Mouse (Mus musculus) testis, adult 2 months (tissue): ENCODE results near the gene Myo1d.

Source experiments
- CTCF ChIP-seq: fragments of 200-500 bp; IDR thresholded peaks from 2 replicates; pipeline ENCODE4 v1.5.1; 2012; ENCODE audit warnings: low read depth, mild to moderate bottlenecking, inconsistent platforms, low read length, moderate library complexity; ENCODE audit not compliant: control insufficient read depth, insufficient read depth, insufficient replicate concordance
- POLR2A ChIP-seq: fragments of 200-500 bp; IDR thresholded peaks from 2 replicates; pipeline ENCODE4 v1.6.1; 2012; ENCODE audit warnings: low read depth, mild to moderate bottlenecking, inconsistent platforms, low read length, moderate library complexity; ENCODE audit not compliant: control insufficient read depth

GRCm38 (mm10) chr11:80698721-80699120 is 81.1 kb downstream of the Myo1d start:
- TF ChIP-seq CTCF: no peak
- TF ChIP-seq POLR2A: no peak
